10 mouse cellular contexts compared by ENCODE assay signal in the genomic region with DNA sequence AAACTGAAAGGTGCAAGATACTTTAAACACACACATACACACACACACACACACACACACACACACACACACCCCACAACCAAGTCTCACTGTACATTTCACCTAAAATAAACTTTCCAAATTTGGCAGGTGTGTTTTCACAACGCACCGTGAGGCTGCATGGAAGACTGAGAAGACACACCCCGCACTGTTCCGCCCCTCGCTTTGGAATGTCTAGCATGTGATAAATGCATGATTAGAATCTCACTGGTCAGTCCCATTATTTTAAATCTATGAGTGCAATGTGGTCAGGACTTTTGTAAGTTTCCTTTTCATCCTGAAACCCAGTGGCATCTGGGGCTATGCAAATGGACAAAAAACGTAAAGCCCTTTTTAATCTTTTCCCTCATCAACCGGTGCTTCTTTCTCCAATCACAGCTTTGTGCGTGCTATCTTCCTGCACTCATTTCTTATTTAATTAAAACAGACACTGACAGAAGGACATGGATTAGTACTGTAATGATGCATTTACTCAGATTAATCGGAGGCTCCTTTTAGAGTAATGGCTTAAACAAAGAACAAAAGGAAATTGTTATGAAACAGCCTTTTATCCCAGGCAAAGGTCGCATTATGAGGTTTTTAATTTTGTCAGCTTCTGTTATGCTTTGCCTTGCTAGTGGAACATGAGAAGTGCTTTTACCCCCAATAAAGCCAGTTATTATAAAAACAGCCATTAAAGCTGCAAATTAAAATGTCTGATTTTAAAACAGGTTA.
DNase-seq lines count a peak whose midpoint lies in the region; ATAC-seq lines count a peak whose summit lies in the region.
"Had no signal": no experiment of that assay in that cellular context is flagged by ENCODE, and none has a peak within 500 bp of the region (broad histone marks: within the 10 kb centered on the region; RNA-seq: fewer than 3 reads in every experiment).

No protein-coding gene starts in this region.

- ATAC-seq in kidney, embryonic 16.5 days (ENCODE audit: low FRiP score, low TSS enrichment) = no peak
- no peak for ATAC-seq in neural tube, embryonic 13.5 days (ENCODE audit: low read depth)
- ATAC-seq in monocyte, adult 5-6 weeks (replicated peaks; ENCODE audit: insufficient number of reproducible peaks, low FRiP score, low TSS enrichment, poor library complexity, severe bottlenecking) = no peak

- no peak overlapping the region for H3K9ac ChIP-seq in kidney, embryonic 16.5 days (replicated peaks; ENCODE audit: low read length)
- no peak overlapping the region for H3K9ac ChIP-seq in neural tube, embryonic 13.5 days
- H3K9ac ChIP-seq: embryonic facial prominence, embryonic 13.5 days had no signal

- no peak overlapping the region for H3K4me3 ChIP-seq in kidney, embryonic 16.5 days (ENCODE audit: low read length)
- H3K4me3 ChIP-seq in neural tube, embryonic 13.5 days = no peak overlapping the region
- H3K4me3 ChIP-seq: embryonic facial prominence, embryonic 13.5 days had no signal

- peaks cover 25% of the 10 kb centered on the region for H3K4me1 ChIP-seq in kidney, embryonic 16.5 days (ENCODE audit: insufficient read depth, low read length)
- peaks cover 35% of the 10 kb centered on the region for H3K4me1 ChIP-seq in neural tube, embryonic 13.5 days (replicated peaks)

- H3K27me3 ChIP-seq in kidney, embryonic 16.5 days (ENCODE audit: insufficient read depth, low read length) = no peaks in the 10 kb centered on the region
- H3K27me3 ChIP-seq in neural tube, embryonic 13.5 days = 0 out of 2 replicates have a peak, but pooled peaks cover 4% of the 10 kb centered on the region
- H3K27me3 ChIP-seq: CH12.LX; embryonic facial prominence, embryonic 13.5 days had no signal

- no peaks in the 10 kb centered on the region for H3K9me3 ChIP-seq in kidney, embryonic 16.5 days (ENCODE audit: low read length)
- no peaks in the 10 kb centered on the region for H3K9me3 ChIP-seq in neural tube, embryonic 13.5 days
- H3K9me3 ChIP-seq: embryonic facial prominence, embryonic 13.5 days had no signal

- DNase-seq in kidney, adult 18-20 months = peak; percentile 46
- peak; percentile 23 for DNase-seq in embryo, embryonic 11 days
- peak; percentile 42 to 52 for DNase-seq in kidney, adult 8-10 months
- DNase-seq in MN1 (ENCODE audit: low spot score) = no peak
- DNase-seq in thymus, adult 18-20 months = no peak

- H3K4me2 ChIP-seq in kidney, embryonic 16.5 days (replicated peaks; ENCODE audit: low read depth, low read length) = no peak overlapping the region
- H3K4me2 ChIP-seq in neural tube, embryonic 13.5 days = 0 out of 2 replicates have a peak overlapping the region, but pooled peaks have one; percentile 22
- H3K4me2 ChIP-seq: embryonic facial prominence, embryonic 13.5 days had no signal

- H3K36me3 ChIP-seq in kidney, embryonic 16.5 days (ENCODE audit: insufficient read depth, low read length) = no peaks in the 10 kb centered on the region
- H3K36me3 ChIP-seq in neural tube, embryonic 13.5 days = no peaks in the 10 kb centered on the region
- H3K36me3 ChIP-seq: embryonic facial prominence, embryonic 13.5 days had no signal

- H3K27ac ChIP-seq in kidney, embryonic 16.5 days (ENCODE audit: low read length) = no peak overlapping the region; the same call in 1 of the 2 replicates
- no peak overlapping the region for H3K27ac ChIP-seq in neural tube, embryonic 13.5 days (replicated peaks)
- H3K27ac ChIP-seq: embryonic facial prominence, embryonic 13.5 days had no signal

- WGBS in kidney, embryonic 16.5 days = 37% methylated on average over 10 of the region's 10 CpGs
- 20% methylated on average over 10 of the region's 10 CpGs for WGBS in neural tube, embryonic 13.5 days

Comparison
In these comparisons a context has a peak if more than half of its experiments do, and no peak if none do; other contexts are left out.
1. DNase-seq: peak in kidney, adult 18-20 months (single experiment), embryo, embryonic 11 days (single experiment) and kidney, adult 8-10 months (2 of 2); none in MN1 (single experiment) and thymus, adult 18-20 months (0 of 2).